Mouse (Mus musculus) CH12.LX (cell line): Measurements from ENCODE around the gene Erlec1. TPM values are rescaled to one million over a fixed set of nuclear protein-coding genes. Genes with fewer than 3 reads are reported as not detected.

Experiments used
- DNase-seq: peaks from one replicate; pipeline ENCODE4 v3.0.0-alpha.2; 2013; ENCODE audit errors: extremely low read depth
- H3K27ac ChIP-seq: 2 replicates; pipeline ENCODE4 v1.5.1; 2012; ENCODE audit warnings: low read depth, mild to moderate bottlenecking, control low read depth, moderate library complexity; ENCODE audit not compliant: insufficient read depth
- H3K27me3 ChIP-seq: replicated peaks from 2 replicates; pipeline ENCODE3; 2012; ENCODE audit warnings: inconsistent platforms
- H3K36me3 ChIP-seq, 2 experiments: replicated peaks in 1 of 2; 2 replicates each; pipeline versions ENCODE3 to v1.6.1; 2012; ENCODE audit warnings: inconsistent platforms in 1 of 2, low read length in 1 of 2, mild to moderate bottlenecking in 1 of 2, mixed read lengths in 1 of 2, moderate library complexity in 1 of 2; ENCODE audit not compliant: control insufficient read depth in 1 of 2, insufficient read depth in 1 of 2
- H3K4me1 ChIP-seq, 2 experiments: 2 replicates each; pipeline ENCODE4 v1.6.1; 2012; ENCODE audit warnings: inconsistent platforms in 1 of 2, moderate library complexity in 1 of 2; ENCODE audit not compliant: insufficient read depth in 2 of 2, control insufficient read depth in 1 of 2
- H3K4me2 ChIP-seq: 2 replicates; pipeline ENCODE4 v1.6.1; 2012; ENCODE audit warnings: low read depth, mild to moderate bottlenecking, control low read depth; ENCODE audit not compliant: poor library complexity, insufficient read depth, severe bottlenecking
- H3K4me3 ChIP-seq, 3 experiments: fragments of 150-350 bp in 1 of 3; sonication (generic) in 1 of 3; replicated peaks in 1 of 3; 2 replicates each; pipeline versions ENCODE3 to v1.5.1; 2011 to 2012; ENCODE audit warnings: low read depth in 2 of 3, low read length in 2 of 3, mild to moderate bottlenecking in 2 of 3, moderate library complexity in 2 of 3, control low read depth in 1 of 3, improper control_type of control experiment in 1 of 3, inconsistent platforms in 1 of 3, mixed read lengths in 1 of 3; ENCODE audit not compliant: poor library complexity in 1 of 3
- H3K79me2 ChIP-seq: replicated peaks from 2 replicates; pipeline ENCODE4 v1.6.1; 2012; ENCODE audit warnings: mild to moderate bottlenecking, moderate library complexity; ENCODE audit not compliant: control insufficient read depth, poor library complexity, insufficient read depth, severe bottlenecking; ENCODE audit errors: extremely low read depth
- H3K9ac ChIP-seq: 2 replicates; pipeline ENCODE4 v1.6.1; 2012; ENCODE audit warnings: low read depth, mild to moderate bottlenecking, control low read depth, moderate library complexity; ENCODE audit not compliant: insufficient read depth
- H3K9me3 ChIP-seq: replicated peaks from 2 replicates; pipeline ENCODE3; 2012; ENCODE audit warnings: low read length, inconsistent platforms, mixed read lengths
- BHLHE40 ChIP-seq: IDR thresholded peaks from 2 replicates; pipeline ENCODE4 v1.6.1; 2011; ENCODE audit warnings: mild to moderate bottlenecking, low read depth, low read length, improper control_type of control experiment
- CHD1 ChIP-seq: IDR thresholded peaks from 2 replicates; pipeline ENCODE4 v1.6.1; 2012; ENCODE audit warnings: low read depth, low read length, improper control_type of control experiment, inconsistent platforms
- CHD2 ChIP-seq: IDR thresholded peaks from 2 replicates; pipeline ENCODE4 v1.6.1; 2011; ENCODE audit warnings: low read length, improper control_type of control experiment
- CTCF ChIP-seq, 2 experiments: IDR thresholded peaks in 1 of 2; conservative IDR thresholded peaks in 1 of 2; 2 replicates each; pipeline ENCODE4 v1.5.1; 2011 to 2012; ENCODE audit warnings: low read depth in 2 of 2, low read length in 2 of 2, improper control_type of control experiment in 1 of 2, inconsistent platforms in 1 of 2, mild to moderate bottlenecking in 1 of 2, moderate library complexity in 1 of 2
- E2F4 ChIP-seq: IDR thresholded peaks from 2 replicates; pipeline ENCODE4 v1.6.1; 2011; ENCODE audit warnings: low read depth, low read length, improper control_type of control experiment; ENCODE audit not compliant: insufficient replicate concordance
- ELF1 ChIP-seq: IDR thresholded peaks from 2 replicates; pipeline ENCODE4 v1.6.1; 2014; ENCODE audit warnings: low read depth, mild to moderate bottlenecking, inconsistent platforms, low read length, improper control_type of control experiment
- ETS1 ChIP-seq: conservative IDR thresholded peaks from 2 replicates; pipeline ENCODE4 v1.6.1; 2012; ENCODE audit warnings: low read depth, mild to moderate bottlenecking, inconsistent platforms, low read length, improper control_type of control experiment, moderate library complexity
- JUN ChIP-seq: IDR thresholded peaks from 2 replicates; pipeline ENCODE4 v1.6.1; 2011; ENCODE audit warnings: low read depth, mild to moderate bottlenecking, low read length, improper control_type of control experiment, moderate library complexity; ENCODE audit not compliant: insufficient read depth
- JUND ChIP-seq: conservative IDR thresholded peaks from 2 replicates; pipeline ENCODE4 v1.6.1; 2011; ENCODE audit warnings: low read depth, low read length, improper control_type of control experiment
- MAFK ChIP-seq: IDR thresholded peaks from 2 replicates; pipeline ENCODE4 v1.6.1; 2011; ENCODE audit warnings: low read length, improper control_type of control experiment; ENCODE audit not compliant: insufficient replicate concordance
- MAX ChIP-seq: IDR thresholded peaks from 2 replicates; pipeline ENCODE4 v1.6.1; 2011; ENCODE audit warnings: low read length, improper control_type of control experiment
- MAZ ChIP-seq: IDR thresholded peaks from 2 replicates; pipeline ENCODE4 v1.6.1; 2012; ENCODE audit warnings: low read depth, mild to moderate bottlenecking, inconsistent platforms, low read length, improper control_type of control experiment, moderate library complexity
- MEF2A ChIP-seq: IDR thresholded peaks from 2 replicates; pipeline ENCODE4 v1.6.1; 2014; ENCODE audit warnings: low read depth, mild to moderate bottlenecking, inconsistent platforms, low read length, improper control_type of control experiment, borderline replicate concordance
- MYC ChIP-seq: IDR thresholded peaks from 2 replicates; pipeline ENCODE4 v1.6.1; 2011; ENCODE audit warnings: low read depth, mild to moderate bottlenecking, improper control_type of control experiment, low read length
- NELFE ChIP-seq: IDR thresholded peaks from 2 replicates; pipeline ENCODE4 v1.6.1; 2011; ENCODE audit warnings: low read depth, low read length, improper control_type of control experiment
- NRF1 ChIP-seq: IDR thresholded peaks from 2 replicates; pipeline ENCODE4 v1.6.1; 2014; ENCODE audit warnings: low read depth, mild to moderate bottlenecking, inconsistent platforms, low read length, improper control_type of control experiment, moderate library complexity
- PAX5 ChIP-seq: IDR thresholded peaks from 2 replicates; pipeline ENCODE4 v1.6.1; 2012; ENCODE audit warnings: low read length, inconsistent platforms, mixed read lengths
- POLR2A ChIP-seq: IDR thresholded peaks from 2 replicates; pipeline ENCODE4 v1.6.1; 2011; ENCODE audit warnings: low read depth, mild to moderate bottlenecking, improper control_type of control experiment, low read length
- POLR2AphosphoS2 ChIP-seq: IDR thresholded peaks from 2 replicates; pipeline ENCODE4 v1.6.1; 2011; ENCODE audit warnings: low read depth, low read length, improper control_type of control experiment
- RAD21 ChIP-seq: IDR thresholded peaks from 2 replicates; pipeline ENCODE4 v1.6.1; 2011; ENCODE audit warnings: low read depth, mild to moderate bottlenecking, low read length, improper control_type of control experiment, moderate library complexity
- RCOR1 ChIP-seq: conservative IDR thresholded peaks from 2 replicates; pipeline ENCODE4 v1.6.1; 2012; ENCODE audit warnings: low read depth, mild to moderate bottlenecking, inconsistent platforms, low read length, improper control_type of control experiment
- SMC3 ChIP-seq: IDR thresholded peaks from 2 replicates; pipeline ENCODE4 v1.6.1; 2011; ENCODE audit warnings: low read depth, low read length, improper control_type of control experiment
- TCF12 ChIP-seq: IDR thresholded peaks from 2 replicates; pipeline ENCODE4 v1.6.1; 2014; ENCODE audit warnings: low read depth, mild to moderate bottlenecking, inconsistent platforms, low read length, improper control_type of control experiment
- UBTF ChIP-seq: IDR thresholded peaks from 2 replicates; pipeline ENCODE4 v1.6.1; 2012; ENCODE audit warnings: low read depth, mild to moderate bottlenecking, inconsistent platforms, low read length, improper control_type of control experiment, moderate library complexity
- USF1 ChIP-seq: IDR thresholded peaks from 2 replicates; pipeline ENCODE4 v1.6.1; 2014; ENCODE audit warnings: low read depth, mild to moderate bottlenecking, inconsistent platforms, low read length, improper control_type of control experiment
- ZKSCAN1 ChIP-seq: IDR thresholded peaks from 2 replicates; pipeline ENCODE4 v1.6.1; 2012; ENCODE audit warnings: low read depth, inconsistent platforms, low read length, improper control_type of control experiment, borderline replicate concordance
- ZNF384 ChIP-seq: IDR thresholded peaks from 2 replicates; pipeline ENCODE4 v1.6.1; 2012; ENCODE audit warnings: low read depth, low read length, improper control_type of control experiment, inconsistent platforms
- dilution Hi-C: fragments of 300-500 bp; cut with MboI; formaldehyde crosslinking; loops from 2 replicates; pipeline ENCODE4 v1.14.3; 2020; ENCODE audit warnings: low sequenced_read_pairs; ENCODE audit not compliant: extremely low pct_unique_long_range_greater_than_20kb, extremely low pct_ligation_motif_present
- in situ Hi-C: fragments of 300-500 bp; cut with MboI; formaldehyde crosslinking; loops from 3 replicates; pipeline ENCODE4 v1.14.3; 2019; ENCODE audit warnings: low sequenced_read_pairs, low pct_ligation_motif_present, low pct_unique_long_range_greater_than_20kb, mixed read lengths
- polyA plus RNA-seq: library from polyadenylated mRNA; unstranded; fragments of >175 nt; gene quantifications from 2 replicates; pipeline ENCODE4 v1.2.1, GENCODE M21; 2012; ENCODE audit warnings: low read depth; ENCODE audit not compliant: insufficient read length
- total RNA-seq, 2 experiments: library from RNA; depleted of rRNA; stranded (reverse); fragments of 300-350 nt in 1 of 2; fragments of >200 nt in 1 of 2; gene quantifications; 2 replicates each; pipeline ENCODE4 v1.2.3; 2012 to 2014

Gene Erlec1
- total and polyA plus RNA-seq, 3 experiments = 16.7 to 52.3 (median 24.5) TPM

DNA sequence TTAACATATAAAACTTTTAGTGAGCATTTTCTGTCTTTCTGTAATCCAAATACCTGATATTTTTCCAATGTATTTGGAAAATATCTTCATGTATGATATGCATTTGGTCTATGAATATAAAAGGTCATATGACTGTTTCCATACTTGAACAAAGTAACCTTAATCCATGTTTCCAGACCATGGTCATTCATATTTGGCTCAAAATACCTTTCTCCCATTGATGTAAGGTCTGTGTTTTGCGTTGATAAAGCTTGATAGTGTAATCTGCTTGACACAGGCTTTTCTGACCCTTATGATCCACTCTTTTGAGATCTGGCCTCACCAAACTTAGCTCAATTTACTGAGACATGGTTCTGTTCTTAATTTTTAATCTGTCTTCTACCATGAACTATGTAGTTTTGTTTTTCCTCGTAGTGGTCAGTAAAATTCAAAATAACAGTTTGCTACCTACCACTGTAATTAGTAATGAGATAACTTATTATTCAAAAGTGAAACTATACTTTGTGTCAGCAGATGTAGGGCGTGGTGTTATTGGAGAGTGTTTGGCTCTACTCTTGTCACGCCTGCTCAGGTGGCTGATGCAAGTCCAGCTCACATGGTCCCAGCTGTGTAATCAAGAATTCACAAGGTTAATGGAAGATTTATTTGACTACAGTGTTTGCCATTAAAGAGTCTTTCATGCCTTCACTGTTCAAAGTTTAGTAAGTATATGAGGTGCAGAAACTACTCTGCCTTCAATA is 47.2 kb upstream of the Erlec1 start:
- TF ChIP-seq MYC (no peak), MAFK (no peak), MAZ (no peak), CHD1 (no peak), POLR2AphosphoS2 (no peak), BHLHE40 (no peak)
- in situ Hi-C loops = no loop called here
- Histone ChIP-seq H3K9me3 (no peaks in the 10 kb centered on the region), H3K36me3 (peaks cover 3 to 19% of the 10 kb centered on the region in 2 experiments), H3K27ac (no peak overlapping the region), H3K9ac (no peak overlapping the region), H3K4me3 (no peak overlapping the region), H3K4me2 (no peak overlapping the region), H3K4me1 (peaks cover 3 to 24% of the 10 kb centered on the region in 2 experiments; a peak in 3 of 4 replicates), H3K79me2 (no peaks in the 10 kb centered on the region; the same call in 1 of the 2 replicates), H3K27me3 (no peaks in the 10 kb centered on the region)
- dilution Hi-C loops = no loop called here
- no peak for DNase-seq

GRCm38 (mm10) chr11:31000028-31000427 is 45.9 kb upstream of the Erlec1 start:
- H3K9ac ChIP-seq = no peak overlapping the region
- dilution Hi-C loops (no loop called here), in situ Hi-C loops (no loop called here)

DNA sequence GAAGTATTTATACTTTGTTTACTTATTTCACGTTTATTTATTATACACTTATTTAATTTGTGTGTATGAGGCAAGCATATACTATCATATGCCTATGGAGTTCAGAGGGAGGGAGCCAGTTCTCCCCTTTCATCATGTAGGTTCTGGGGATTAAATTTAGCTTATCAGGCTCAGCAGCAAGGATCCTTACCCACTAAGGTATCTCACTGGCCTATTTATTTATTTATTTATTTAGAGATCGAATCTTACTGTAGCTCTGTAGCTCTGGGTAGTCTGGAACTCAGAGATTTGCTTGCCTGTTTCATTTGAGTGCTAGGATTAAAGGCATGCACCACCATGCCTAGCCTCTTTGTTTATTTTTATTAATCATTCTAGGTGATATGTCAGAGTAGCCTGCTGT is 44.6 kb upstream of the Erlec1 start:
- H3K9me3 ChIP-seq = no peaks in the 10 kb centered on the region
- peaks cover 3 to 11% of the 10 kb centered on the region in 2 experiments for H3K36me3 ChIP-seq
- in situ Hi-C loops (no loop called here), dilution Hi-C loops (no loop called here)
- H3K4me3 ChIP-seq = no peak overlapping the region
- H3K79me2 ChIP-seq = no peaks in the 10 kb centered on the region; the same call in 1 of the 2 replicates
- no peak overlapping the region for H3K27ac ChIP-seq
- H3K9ac ChIP-seq = no peak overlapping the region
- no peaks in the 10 kb centered on the region for H3K27me3 ChIP-seq
- H3K4me1 ChIP-seq = peaks cover 3 to 24% of the 10 kb centered on the region in 2 experiments; a peak in 3 of 4 replicates
- no peak overlapping the region for H3K4me2 ChIP-seq
- no peak for DNase-seq
- TF ChIP-seq MYC (no peak), JUN (no peak), MAZ (no peak), TCF12 (no peak), PAX5 (no peak), UBTF (no peak), CHD1 (no peak), MAX (no peak), CTCF (conservative IDR thresholded peaks at IDR 0.05 in 1 of 2, IDR thresholded peaks at IDR 0.05 in 1 of 2; ENCODE audit: low read depth in 2 of 2, low read length in 2 of 2) (no peak), SMC3 (no peak), MEF2A (no peak), ETS1 (no peak), BHLHE40 (no peak), ZNF384 (no peak), JUND (no peak), RAD21 (no peak), ZKSCAN1 (no peak), NELFE (no peak), POLR2A (no peak)

More at GRCm38 (mm10) chr11:31000028-31000427, 45.9 kb upstream of the Erlec1 start:
- H3K4me3 ChIP-seq = no peak overlapping the region
- peaks cover 3 to 11% of the 10 kb centered on the region in 2 experiments for H3K36me3 ChIP-seq
- TF ChIP-seq RCOR1 (no peak), USF1 (no peak), CHD2 (no peak), MAX (no peak), ELF1 (no peak), BHLHE40 (peak; percentile 36; the same call in 1 of the 2 replicates), NRF1 (no peak), E2F4 (no peak), ETS1 (no peak)
- DNase-seq = peak; percentile 31
- H3K4me2 ChIP-seq = no peak overlapping the region
- peaks cover 3 to 24% of the 10 kb centered on the region in 2 experiments; a peak in 3 of 4 replicates for H3K4me1 ChIP-seq
- no peak overlapping the region for H3K27ac ChIP-seq
- no peaks in the 10 kb centered on the region; the same call in 1 of the 2 replicates for H3K79me2 ChIP-seq
- no peaks in the 10 kb centered on the region for H3K9me3 ChIP-seq
- H3K27me3 ChIP-seq = no peaks in the 10 kb centered on the region
